Mouse (Mus musculus): ENCODE measurements around the gene Mis18bp1. TPM values are rescaled to one million over a fixed set of nuclear protein-coding genes. Genes with fewer than 3 reads are reported as not detected.

Mis18bp1 gene
- total RNA-seq (2014; rRNA removed) (3.6 and 5.0 TPM in 2 replicates), polyA plus RNA-seq (2015; fragmentation: Nextera tagmentation; extraction: Ambion mirVana) (12.9 and 14.2 TPM in 2 replicates)

GRCm38 (mm10) chr12:65172021-65172951 is at the start of gene Mis18bp1:
Mis18bp1 (minus strand) TSS chr12:65172604.
- peak within 1 kb of the TSS; percentile 56 for H3K9ac ChIP-seq (replicated peaks; ENCODE audit: low read length)
- under 1% methylated on average over 70 of the region's 70 CpGs for WGBS
- H3K9me3 ChIP-seq (ENCODE audit: low read length), result no peaks in the 10 kb centered on the region
- H3K4me3 ChIP-seq (ENCODE audit: low read length), result peak within 1 kb of the TSS; percentile 73
- DNase-seq (ENCODE audit: low spot score) (peak; percentile 97), ATAC-seq (peak; percentile 99)
- no peaks in the 10 kb centered on the region for H3K4me1 ChIP-seq (ENCODE audit: insufficient read depth, low read length)
- peak within 1 kb of the TSS; percentile 90 for H3K27ac ChIP-seq
- peak within 1 kb of the TSS; percentile 74 for H3K4me2 ChIP-seq (ENCODE audit: low read depth, low read length)
- H3K36me3 ChIP-seq (ENCODE audit: insufficient read depth, low read length), result no peaks in the 10 kb centered on the region
- TF ChIP-seq CTCF (IDR thresholded peaks at IDR 0.05; ENCODE audit: low read depth), result no peak
- H3K27me3 ChIP-seq (ENCODE audit: insufficient read depth, low read length), result no peaks in the 10 kb centered on the region

GRCm38 (mm10) chr12:65216404-65216840 is 44.0 kb upstream of the Mis18bp1 start:
- no peak overlapping the region for H3K4me3 ChIP-seq (ENCODE audit: low read length)

GRCm38 (mm10) chr12:65206431-65206830 is 34.0 kb upstream of the Mis18bp1 start:
- Histone ChIP-seq H3K9ac (replicated peaks; ENCODE audit: low read length) (no peak overlapping the region), H3K4me3 (ENCODE audit: low read length) (no peak overlapping the region), H3K36me3 (ENCODE audit: insufficient read depth, low read length) (no peaks in the 10 kb centered on the region), H3K4me1 (ENCODE audit: insufficient read depth, low read length) (no peaks in the 10 kb centered on the region), H3K4me2 (ENCODE audit: low read depth, low read length) (no peak overlapping the region), H3K27me3 (ENCODE audit: insufficient read depth, low read length) (no peaks in the 10 kb centered on the region), H3K27ac (no peak overlapping the region), H3K9me3 (ENCODE audit: low read length) (no peaks in the 10 kb centered on the region)
- ATAC-seq (no peak), DNase-seq (ENCODE audit: low spot score) (no peak)
- no peak for TF ChIP-seq CTCF (IDR thresholded peaks at IDR 0.05; ENCODE audit: low read depth)
- 27% methylated on average over 1 of the region's 1 CpGs for WGBS

More at GRCm38 (mm10) chr12:65216404-65216840, 44.0 kb upstream of the Mis18bp1 start:
- Histone ChIP-seq H3K27me3 (ENCODE audit: insufficient read depth, low read length) (no peaks in the 10 kb centered on the region), H3K27ac (no peak overlapping the region), H3K9ac (replicated peaks; ENCODE audit: low read length) (no peak overlapping the region), H3K36me3 (ENCODE audit: insufficient read depth, low read length) (no peaks in the 10 kb centered on the region), H3K4me2 (ENCODE audit: low read depth, low read length) (no peak overlapping the region), H3K4me1 (ENCODE audit: insufficient read depth, low read length) (no peaks in the 10 kb centered on the region), H3K9me3 (ENCODE audit: low read length) (no peaks in the 10 kb centered on the region)
- DNase-seq (ENCODE audit: low spot score) (peak; percentile 25), ATAC-seq (no peak)
- no peak for TF ChIP-seq CTCF (IDR thresholded peaks at IDR 0.05; ENCODE audit: low read depth)
- 49% methylated on average over 6 of the region's 6 CpGs for WGBS

GRCm38 (mm10) chr12:65201812-65202211 is 29.4 kb upstream of the Mis18bp1 start:
- TF ChIP-seq CTCF (IDR thresholded peaks at IDR 0.05; ENCODE audit: low read depth), result no peak
- Histone ChIP-seq H3K4me1 (ENCODE audit: insufficient read depth, low read length) (no peaks in the 10 kb centered on the region), H3K9ac (replicated peaks; ENCODE audit: low read length) (no peak overlapping the region), H3K27me3 (ENCODE audit: insufficient read depth, low read length) (no peaks in the 10 kb centered on the region), H3K4me3 (ENCODE audit: low read length) (no peak overlapping the region), H3K27ac (no peak overlapping the region), H3K36me3 (ENCODE audit: insufficient read depth, low read length) (no peaks in the 10 kb centered on the region), H3K9me3 (ENCODE audit: low read length) (no peaks in the 10 kb centered on the region), H3K4me2 (ENCODE audit: low read depth, low read length) (no peak overlapping the region)
- WGBS, result 91% methylated on average over 2 of the region's 2 CpGs
- ATAC-seq, result no peak
- no peak for DNase-seq (ENCODE audit: low spot score)

GRCm38 (mm10) chr12:65194003-65194530 is 21.7 kb upstream of the Mis18bp1 start:
- DNase-seq (ENCODE audit: low spot score), result no peak
- Histone ChIP-seq H3K9ac (replicated peaks; ENCODE audit: low read length) (no peak overlapping the region), H3K36me3 (ENCODE audit: insufficient read depth, low read length) (no peaks in the 10 kb centered on the region), H3K9me3 (ENCODE audit: low read length) (no peaks in the 10 kb centered on the region), H3K27ac (no peak overlapping the region), H3K4me1 (ENCODE audit: insufficient read depth, low read length) (no peaks in the 10 kb centered on the region), H3K4me3 (ENCODE audit: low read length) (no peak overlapping the region), H3K27me3 (ENCODE audit: insufficient read depth, low read length) (no peaks in the 10 kb centered on the region), H3K4me2 (ENCODE audit: low read depth, low read length) (no peak overlapping the region)
- TF ChIP-seq CTCF (IDR thresholded peaks at IDR 0.05; ENCODE audit: low read depth), result no peak
- no peak for ATAC-seq
- 64% methylated on average over 5 of the region's 5 CpGs for WGBS

- TF ChIP-seq CTCF (IDR thresholded peaks at IDR 0.05; ENCODE audit: low read depth), result no peak
- Histone ChIP-seq H3K9me3 (ENCODE audit: low read length) (no peaks in the 10 kb centered on the region), H3K4me1 (ENCODE audit: insufficient read depth, low read length) (no peaks in the 10 kb centered on the region), H3K27me3 (ENCODE audit: insufficient read depth, low read length) (no peaks in the 10 kb centered on the region), H3K9ac (replicated peaks; ENCODE audit: low read length) (no peak overlapping the region), H3K4me3 (ENCODE audit: low read length) (no peak overlapping the region), H3K27ac (no peak overlapping the region), H3K4me2 (ENCODE audit: low read depth, low read length) (no peak overlapping the region), H3K36me3 (ENCODE audit: insufficient read depth, low read length) (no peaks in the 10 kb centered on the region)
- ATAC-seq (no peak), DNase-seq (ENCODE audit: low spot score) (no peak)
- 78% methylated on average over 2 of the region's 2 CpGs for WGBS
Observed at GRCm38 (mm10) chr12:65189213-65189612, 16.8 kb upstream of the Mis18bp1 start.

All from hindbrain, postnatal 0 days (tissue).